Mouse (Mus musculus) MEL (cell line): ENCODE data around the gene Rtn4rl2.

Source experiments
- BHLHE40 ChIP-seq: IDR thresholded peaks from 2 replicates; pipeline ENCODE4 v1.6.1; 2012; ENCODE audit warnings: low read depth, mild to moderate bottlenecking, inconsistent platforms, low read length, improper control_type of control experiment, borderline replicate concordance
- CTCF ChIP-seq, 3 experiments: IDR thresholded peaks in 2 of 3; conservative IDR thresholded peaks in 1 of 3; 2 replicates each; pipeline ENCODE4 v1.5.1; 2011 to 2012; ENCODE audit warnings: low read length in 3 of 3, low read depth in 2 of 3, mild to moderate bottlenecking in 2 of 3, improper control_type of control experiment in 1 of 3, inconsistent platforms in 1 of 3, mixed read lengths in 1 of 3, moderate library complexity in 1 of 3; ENCODE audit not compliant: control insufficient read depth in 1 of 3, insufficient read depth in 1 of 3, poor library complexity in 1 of 3, severe bottlenecking in 1 of 3
- JUND ChIP-seq: IDR thresholded peaks from 2 replicates; pipeline ENCODE4 v1.6.1; 2011; ENCODE audit warnings: low read depth, mild to moderate bottlenecking, improper control_type of control experiment, low read length
- POLR2A ChIP-seq, 2 experiments: IDR thresholded peaks; 2 replicates each; pipeline ENCODE4 v1.6.1; 2011 to 2012; ENCODE audit warnings: low read length in 2 of 2, mild to moderate bottlenecking in 2 of 2, control low read depth in 1 of 2, improper control_type of control experiment in 1 of 2, low read depth in 1 of 2, moderate library complexity in 1 of 2; ENCODE audit not compliant: control insufficient read depth in 1 of 2, insufficient read depth in 1 of 2, poor library complexity in 1 of 2
- ZC3H11A ChIP-seq: IDR thresholded peaks from 2 replicates; pipeline ENCODE4 v1.6.1; 2012; ENCODE audit warnings: low read depth, mild to moderate bottlenecking, inconsistent platforms, low read length, improper control_type of control experiment

DNA sequence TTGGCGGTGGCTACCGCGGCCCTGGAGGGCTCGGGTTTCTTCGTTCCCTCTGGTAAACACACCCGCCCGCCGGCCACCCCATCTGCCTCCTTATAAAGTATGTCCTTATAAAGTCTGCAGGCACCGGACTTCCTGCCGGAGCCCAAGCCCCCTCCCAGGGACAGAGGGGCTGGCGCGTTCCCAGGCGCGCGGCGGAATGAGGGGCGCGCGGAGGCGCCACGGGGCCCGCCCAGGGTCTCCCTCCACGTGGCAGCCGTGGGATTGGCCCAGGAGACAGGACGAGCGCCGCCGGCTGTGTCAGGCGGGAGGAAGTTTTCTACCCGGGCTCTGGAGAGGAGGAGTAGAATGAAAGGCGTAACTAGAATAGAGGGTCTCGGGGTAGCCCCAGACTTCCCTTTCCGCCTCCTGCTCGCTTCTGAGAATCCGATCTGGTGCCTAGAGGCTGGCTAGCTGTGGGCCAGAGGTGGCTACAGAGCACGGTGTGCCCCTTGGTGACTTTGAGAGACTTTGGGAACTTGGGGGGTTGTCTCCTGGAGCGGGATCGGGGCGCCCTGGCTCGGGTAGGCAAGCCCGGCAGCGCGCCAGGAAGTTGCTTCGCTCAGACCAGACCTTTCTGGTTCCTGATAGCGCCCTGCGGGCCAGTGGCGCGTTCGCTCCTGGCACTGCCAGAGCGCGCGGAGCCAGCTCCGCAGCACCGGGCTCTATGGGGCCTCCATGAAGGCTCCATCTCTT, 46.3 kb downstream of the Rtn4rl2 start:
- TF ChIP-seq CTCF (IDR thresholded peaks at IDR 0.05 in 2 of 3, conservative IDR thresholded peaks at IDR 0.05 in 1 of 3; ENCODE audit: control insufficient read depth in 1 of 3, insufficient read depth in 1 of 3, low read depth in 2 of 3, low read length in 3 of 3, poor library complexity in 1 of 3, severe bottlenecking in 1 of 3) (peak in 1 of 3 experiments; percentile 24; a peak in 2 of 6 replicates), ZC3H11A (no peak), JUND (no peak), BHLHE40 (no peak), POLR2A (IDR thresholded peaks at IDR 0.05; ENCODE audit: control insufficient read depth in 1 of 2, insufficient read depth in 1 of 2, low read depth in 1 of 2, low read length in 2 of 2, poor library complexity in 1 of 2) (peak; percentile 55 to 71)
